Mouse (Mus musculus) megakaryocyte, adult 5-6 weeks (primary cell): Measurements from ENCODE around the gene Atp2c2. TPM values are rescaled to one million over a fixed set of nuclear protein-coding genes. Genes with fewer than 3 reads are reported as not detected.
A peak's percentile ranks its signal among the peaks of the same experiment; 100 is the strongest.

Experiments used
- ATAC-seq: 2 replicates; pipeline ENCODE4 v1.8.0; 2016; ENCODE audit warnings: mild to moderate bottlenecking, inconsistent platforms; ENCODE audit not compliant: poor library complexity, severe bottlenecking
- total RNA-seq, 2 experiments: library from RNA; stranded (forward) in 1 of 2; stranded (reverse) in 1 of 2; fragments of 153-499, 151-499 nt in 1 of 2; fragments of 221-1000, 200-1000 nt in 1 of 2; gene quantifications; 2 replicates each; pipeline versions ENCODE4 v1.2.3 to v1.2.4; 2015 to 2017

The Atp2c2 gene
- total RNA-seq, 2 experiments from 2014 or later: not detected

- peak; percentile 93 for ATAC-seq
These were observed 849 bp upstream of the Atp2c2 start for GRCm38 (mm10) chr8:119698960-119699359.

- no peak for ATAC-seq
These were observed 3.2 kb downstream of the Atp2c2 start for GRCm38 (mm10) chr8:119702965-119703364.

- peak; percentile 46 for ATAC-seq
These were observed 7.3 kb downstream of the Atp2c2 start for GRCm38 (mm10) chr8:119707146-119707545.

- ATAC-seq: no peak
These were observed 8.7 kb downstream of the Atp2c2 start for GRCm38 (mm10) chr8:119708471-119708870.

GRCm38 (mm10) chr8:119708878-119709702, 9.3 kb downstream of the Atp2c2 start:
- peak; percentile 22; the same call in 1 of the 2 replicates for ATAC-seq

GRCm38 (mm10) chr8:119709703-119710093, 9.9 kb downstream of the Atp2c2 start:
- peak; percentile 83 for ATAC-seq

- peak; percentile 83 for ATAC-seq
These were observed 12.4 kb downstream of the Atp2c2 start for GRCm38 (mm10) chr8:119712226-119712625.

GRCm38 (mm10) chr8:119713421-119713820, 13.6 kb downstream of the Atp2c2 start:
- no peak for ATAC-seq

- ATAC-seq: no peak
These were observed 15.4 kb downstream of the Atp2c2 start for GRCm38 (mm10) chr8:119715221-119715620.

- ATAC-seq: no peak
These were observed 17.0 kb downstream of the Atp2c2 start for GRCm38 (mm10) chr8:119716730-119717299.

- peak; percentile 76 for ATAC-seq
These were observed 18.0 kb downstream of the Atp2c2 start for GRCm38 (mm10) chr8:119717765-119718164.

- ATAC-seq: no peak
These were observed 19.2 kb downstream of the Atp2c2 start for GRCm38 (mm10) chr8:119719011-119719501.

GRCm38 (mm10) chr8:119722348-119722747, 22.5 kb downstream of the Atp2c2 start:
- no peak for ATAC-seq

- ATAC-seq: no peak
These were observed 23.9 kb downstream of the Atp2c2 start for GRCm38 (mm10) chr8:119723676-119724075.

GRCm38 (mm10) chr8:119724596-119724995, 24.8 kb downstream of the Atp2c2 start:
- no peak for ATAC-seq

- no peak for ATAC-seq
These were observed 27.3 kb downstream of the Atp2c2 start for GRCm38 (mm10) chr8:119727093-119727492.

- ATAC-seq: no peak
These were observed 28.6 kb downstream of the Atp2c2 start for GRCm38 (mm10) chr8:119728351-119728895.

GRCm38 (mm10) chr8:119732072-119732471, 32.3 kb downstream of the Atp2c2 start:
- ATAC-seq: no peak

- ATAC-seq: no peak
These were observed 36.6 kb downstream of the Atp2c2 start for GRCm38 (mm10) chr8:119736348-119736917.

- no peak for ATAC-seq
These were observed 37.5 kb downstream of the Atp2c2 start for GRCm38 (mm10) chr8:119737093-119737900.
